Mouse (Mus musculus): ENCODE data around the gene Tbx4.

GRCm38 (mm10) chr11:85838424-85839257, 47.6 kb upstream of the Tbx4 start:
- TF ChIP-seq POLR2A (IDR thresholded peaks at IDR 0.05; ENCODE audit: borderline replicate concordance, extremely low read depth, insufficient read depth, insufficient read length, poor library complexity, severe bottlenecking) (no peak), CTCF (IDR thresholded peaks at IDR 0.05; ENCODE audit: borderline replicate concordance, extremely low read depth, insufficient read depth, insufficient read length) (no peak)

Measured in brain, embryonic 14.5 days (tissue).